Mouse (Mus musculus): ENCODE data around the gene Hdc. TPM values are rescaled to one million over a fixed set of nuclear protein-coding genes. Genes with fewer than 3 reads are reported as not detected.

Hdc gene
- 1 to 10 TPM in 1 of 2 experiments, under 1 TPM in 1; 0.93 to 1.9 TPM for polyA plus RNA-seq (2017; shearing (Covaris generic))

GRCm38 (mm10) chr2:126619249-126619704, at the start of gene Hdc:
Gene Hdc (minus strand): TSS chr2:126619299.

DNA sequence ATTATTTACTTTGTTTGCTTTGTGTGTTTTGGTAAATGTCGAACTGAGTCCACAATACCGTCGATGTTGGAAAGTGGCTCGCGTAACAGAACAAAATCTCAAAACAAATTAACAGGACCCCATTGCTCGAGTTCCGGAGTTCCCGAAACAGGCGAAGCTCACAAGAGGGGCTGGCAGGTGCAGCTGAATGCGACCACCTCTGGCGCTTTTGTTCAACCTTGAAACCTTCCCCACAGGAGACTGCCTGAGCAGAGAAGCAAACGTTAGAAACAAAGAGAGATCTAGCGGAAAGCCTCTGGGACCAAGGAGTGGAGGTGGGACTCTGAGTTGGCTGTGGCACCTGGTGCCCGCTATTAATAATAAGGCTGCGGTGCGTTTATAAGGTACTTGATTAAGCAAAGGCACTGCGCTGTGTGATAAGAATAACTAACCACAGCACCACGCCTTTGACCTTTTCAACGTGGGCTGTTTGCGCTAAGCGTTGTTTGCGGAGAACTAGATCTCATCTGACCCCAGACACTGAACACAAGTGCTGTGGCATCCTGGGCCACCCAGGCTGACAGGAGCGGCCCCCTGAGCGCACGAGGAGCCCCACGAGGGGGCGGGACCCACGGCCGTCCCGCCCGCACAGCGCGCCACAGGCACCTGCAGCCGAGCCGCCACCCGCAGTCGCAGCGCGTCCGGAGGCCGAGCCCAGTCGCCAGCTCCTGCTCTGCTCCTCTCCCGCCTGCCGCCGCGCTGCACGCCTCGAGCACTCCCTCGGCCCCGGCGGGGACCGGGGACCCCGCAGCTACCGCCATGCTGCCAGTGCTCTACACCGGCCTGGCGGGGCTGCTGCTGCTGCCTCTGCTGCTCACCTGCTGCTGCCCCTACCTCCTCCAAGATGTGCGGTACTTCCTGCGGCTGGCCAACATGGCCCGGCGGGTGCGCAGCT, 66.5 kb downstream of the Hdc start, which contains the start of gene Slc27a2:
Gene Slc27a2, plus strand, starts transcription at position 51 of the 934 bp plus-strand sequence.

Other genes starting within 250 kb of the Hdc start
- gene Atp8b4, start 118.6 kb downstream of the Hdc start, polyA plus RNA-seq (2017; shearing (Covaris generic)) = 1 to 10 TPM in 1 of 2 experiments, under 1 TPM in 1; 0.88 to 2.0 TPM
- gene Slc27a2, start 66.9 kb downstream of the Hdc start, polyA plus RNA-seq (2017; shearing (Covaris generic)) = under 1 TPM in 1 of 2 experiments, not detected in 1; 0.10 TPM
- 10 to 100 TPM; 69.5 to 80.0 TPM for gene Gabpb1, start 57.0 kb upstream of the Hdc start, polyA plus RNA-seq (2017; shearing (Covaris generic))
- gene Usp8, start 88.0 kb upstream of the Hdc start, polyA plus RNA-seq (2017; shearing (Covaris generic)) = 10 to 100 TPM; 39.2 to 41.5 TPM
- gene Usp50, start 164.2 kb upstream of the Hdc start, polyA plus RNA-seq (2017; shearing (Covaris generic)) = 1 to 10 TPM; 1.9 to 3.1 TPM

Measured in activated CD4-positive, CD25-positive, alpha-beta regulatory T cell (primary cell).